Mouse (Mus musculus): ENCODE data around the gene Gpank1. TPM values are rescaled to one million over a fixed set of nuclear protein-coding genes. Genes with fewer than 3 reads are reported as not detected.

Gene Gpank1
- polyA plus RNA-seq (2012; rRNA removed) (8.9 and 10.0 TPM in 2 replicates), polyA plus RNA-seq (2014; fragmentation: Nextera tagmentation; extraction: Ambion mirVana) (12.2 and 12.7 TPM in 2 replicates)

GRCm38 (mm10) chr17:35121143-35121799 is at the start of gene Gpank1:
Gpank1 (plus strand) TSS chr17:35121455.
- peaks cover 14% of the 10 kb centered on the region in 2 experiments for H3K4me1 ChIP-seq (replicated peaks; ENCODE audit: control insufficient read depth in 2 of 2, insufficient read depth in 2 of 2, low read length in 1 of 2)
- H3K9ac ChIP-seq (replicated peaks), result peak within 1 kb of the TSS; percentile 92
- H3K9me3 ChIP-seq (ENCODE audit: control insufficient read depth, low read length), result no peaks in the 10 kb centered on the region
- H3K4me3 ChIP-seq (ENCODE audit: insufficient read depth in 1 of 2, low read depth in 2 of 2, low read length in 2 of 2), result peak within 1 kb of the TSS; percentile 84 to 85
- H3K36me3 ChIP-seq (replicated peaks; ENCODE audit: control insufficient read depth, insufficient read depth, low read depth), result peaks cover 36% of the 10 kb centered on the region
- TF ChIP-seq CTCF (IDR thresholded peaks at IDR 0.05; ENCODE audit: low read depth) (no peak), EP300 (IDR thresholded peaks at IDR 0.05; ENCODE audit: low read depth) (no peak)
- under 1% methylated on average over 49 of the region's 50 CpGs for WGBS (ENCODE audit: insufficient replicate concordance)
- H3K27me3 ChIP-seq (ENCODE audit: control insufficient read depth, insufficient read depth, low read length), result no peaks in the 10 kb centered on the region
- peak within 1 kb of the TSS; percentile 90 for H3K27ac ChIP-seq
- DNase-seq (ENCODE audit: low read depth in 3 of 3, low spot score in 3 of 3), result peak; percentile 95 to 96 (median 96)
- ATAC-seq (ENCODE audit: insufficient read depth), result peak; percentile 93
- H3K4me2 ChIP-seq (ENCODE audit: low read depth), result peak within 1 kb of the TSS; percentile 98

GRCm38 (mm10) chr17:35074097-35074496 is 47.2 kb upstream of the Gpank1 start:
- Histone ChIP-seq H3K27me3 (ENCODE audit: control insufficient read depth, insufficient read depth, low read length) (no peaks in the 10 kb centered on the region), H3K36me3 (replicated peaks; ENCODE audit: control insufficient read depth, insufficient read depth, low read depth) (no peaks in the 10 kb centered on the region), H3K4me1 (replicated peaks; ENCODE audit: control insufficient read depth in 2 of 2, insufficient read depth in 2 of 2, low read length in 1 of 2) (peaks cover 0 to 3% of the 10 kb centered on the region in 2 experiments; a peak in 3 of 4 replicates), H3K4me3 (ENCODE audit: insufficient read depth in 1 of 2, low read depth in 2 of 2, low read length in 2 of 2) (no peak overlapping the region), H3K9ac (replicated peaks) (no peak overlapping the region), H3K27ac (no peak overlapping the region), H3K4me2 (ENCODE audit: low read depth) (no peak overlapping the region), H3K9me3 (ENCODE audit: control insufficient read depth, low read length) (no peaks in the 10 kb centered on the region)
- no peak for ATAC-seq (ENCODE audit: insufficient read depth)
- TF ChIP-seq CTCF (IDR thresholded peaks at IDR 0.05; ENCODE audit: low read depth), result no peak
- TF ChIP-seq EP300 (IDR thresholded peaks at IDR 0.05; ENCODE audit: low read depth), result no peak
- no peak for DNase-seq (ENCODE audit: low read depth in 3 of 3, low spot score in 3 of 3)
- WGBS (ENCODE audit: insufficient replicate concordance), result 12% methylated on average over 17 of the region's 17 CpGs

GRCm38 (mm10) chr17:35076507-35077176 is 44.6 kb upstream of the Gpank1 start, which contains the start of gene Ly6g6e:
Ly6g6e (plus strand) TSS chr17:35076902.
- peaks cover 12 to 24% of the 10 kb centered on the region in 2 experiments for H3K4me1 ChIP-seq (replicated peaks; ENCODE audit: control insufficient read depth in 2 of 2, insufficient read depth in 2 of 2, low read length in 1 of 2)

GRCm38 (mm10) chr17:35077285-35077684 is 44.0 kb upstream of the Gpank1 start:
- Histone ChIP-seq H3K4me2 (ENCODE audit: low read depth) (no peak overlapping the region), H3K36me3 (replicated peaks; ENCODE audit: control insufficient read depth, insufficient read depth, low read depth) (no peaks in the 10 kb centered on the region), H3K4me1 (replicated peaks; ENCODE audit: control insufficient read depth in 2 of 2, insufficient read depth in 2 of 2, low read length in 1 of 2) (peaks cover 12 to 24% of the 10 kb centered on the region in 2 experiments), H3K4me3 (ENCODE audit: insufficient read depth in 1 of 2, low read depth in 2 of 2, low read length in 2 of 2) (no peak overlapping the region), H3K9ac (replicated peaks) (no peak overlapping the region), H3K27ac (no peak overlapping the region), H3K9me3 (ENCODE audit: control insufficient read depth, low read length) (no peaks in the 10 kb centered on the region), H3K27me3 (ENCODE audit: control insufficient read depth, insufficient read depth, low read length) (no peaks in the 10 kb centered on the region)
- 28% methylated on average over 2 of the region's 2 CpGs for WGBS (ENCODE audit: insufficient replicate concordance)
- ATAC-seq (ENCODE audit: insufficient read depth) (no peak), DNase-seq (ENCODE audit: low read depth in 3 of 3, low spot score in 3 of 3) (no peak)
- no peak for TF ChIP-seq EP300 (IDR thresholded peaks at IDR 0.05; ENCODE audit: low read depth)
- no peak for TF ChIP-seq CTCF (IDR thresholded peaks at IDR 0.05; ENCODE audit: low read depth)

More at GRCm38 (mm10) chr17:35076507-35077176, 44.6 kb upstream of the Gpank1 start, which contains the start of gene Ly6g6e:
- ATAC-seq (ENCODE audit: insufficient read depth) (no peak), DNase-seq (ENCODE audit: low read depth in 3 of 3, low spot score in 3 of 3) (no peak)
- Histone ChIP-seq H3K9me3 (ENCODE audit: control insufficient read depth, low read length) (no peaks in the 10 kb centered on the region), H3K27me3 (ENCODE audit: control insufficient read depth, insufficient read depth, low read length) (no peaks in the 10 kb centered on the region), H3K36me3 (replicated peaks; ENCODE audit: control insufficient read depth, insufficient read depth, low read depth) (no peaks in the 10 kb centered on the region), H3K27ac (no peak within 1 kb of the TSS), H3K4me2 (ENCODE audit: low read depth) (no peak within 1 kb of the TSS), H3K9ac (replicated peaks) (no peak within 1 kb of the TSS), H3K4me3 (ENCODE audit: insufficient read depth in 1 of 2, low read depth in 2 of 2, low read length in 2 of 2) (no peak within 1 kb of the TSS)
- 46% methylated on average over 10 of the region's 10 CpGs for WGBS (ENCODE audit: insufficient replicate concordance)
- no peak for TF ChIP-seq CTCF (IDR thresholded peaks at IDR 0.05; ENCODE audit: low read depth)

- ATAC-seq (ENCODE audit: insufficient read depth) (no peak), DNase-seq (ENCODE audit: low read depth in 3 of 3, low spot score in 3 of 3) (no peak)
- no peaks in the 10 kb centered on the region for H3K9me3 ChIP-seq (ENCODE audit: control insufficient read depth, low read length)
- no peak within 1 kb of the TSS for H3K9ac ChIP-seq (replicated peaks)
- no peak within 1 kb of the TSS for H3K4me2 ChIP-seq (ENCODE audit: low read depth)
- H3K27ac ChIP-seq, result no peak within 1 kb of the TSS
- H3K4me3 ChIP-seq (ENCODE audit: insufficient read depth in 1 of 2, low read depth in 2 of 2, low read length in 2 of 2), result no peak within 1 kb of the TSS
- TF ChIP-seq CTCF (IDR thresholded peaks at IDR 0.05; ENCODE audit: low read depth) (peak; percentile 55), EP300 (IDR thresholded peaks at IDR 0.05; ENCODE audit: low read depth) (no peak)
- H3K4me1 ChIP-seq (replicated peaks; ENCODE audit: control insufficient read depth in 2 of 2, insufficient read depth in 2 of 2, low read length in 1 of 2), result peaks cover 12 to 24% of the 10 kb centered on the region in 2 experiments
- no peaks in the 10 kb centered on the region for H3K36me3 ChIP-seq (replicated peaks; ENCODE audit: control insufficient read depth, insufficient read depth, low read depth)
- no peaks in the 10 kb centered on the region for H3K27me3 ChIP-seq (ENCODE audit: control insufficient read depth, insufficient read depth, low read length)
- WGBS (ENCODE audit: insufficient replicate concordance), result 17% methylated on average over 14 of the region's 14 CpGs
Observed at GRCm38 (mm10) chr17:35077786-35078233, 43.4 kb upstream of the Gpank1 start, which contains the start of gene Ly6g6d. Ly6g6d (minus strand) TSS chr17:35078065.
